Mouse (Mus musculus) c-Kit-positive CD71-positive TER-119-positive erythroid progenitor cells, embryonic 14.5 days (primary cell): ENCODE results near the gene BC051142.
"Not testable (repeated sequence)": the region's sequence is repeated elsewhere in the genome, so short reads cannot be mapped to it uniquely, and the experiment has no call there.

ENCODE experiments used
- DNase-seq: peaks from one replicate; pipeline ENCODE4 v3.0.0-alpha.2; 2013; ENCODE audit warnings: low spot score

Gene BC051142

DNA sequence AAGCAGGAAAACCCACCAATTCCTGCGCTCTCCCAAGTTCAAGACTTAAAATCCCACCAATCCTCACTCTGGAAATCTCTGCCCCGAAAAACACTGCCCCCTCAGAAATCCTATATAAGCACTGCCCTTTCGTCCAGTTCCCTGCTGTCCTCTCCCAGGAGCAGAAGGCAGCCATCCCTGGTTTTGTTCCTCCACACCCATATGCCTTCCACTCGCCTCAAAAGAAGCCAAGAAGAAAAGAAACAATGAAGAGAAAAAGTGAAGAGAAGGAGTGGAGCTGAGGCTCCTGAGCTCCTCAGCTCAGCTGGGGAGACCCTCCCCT lies 735 bp downstream of the BC051142 start:
- DNase-seq, result no peak

DNA sequence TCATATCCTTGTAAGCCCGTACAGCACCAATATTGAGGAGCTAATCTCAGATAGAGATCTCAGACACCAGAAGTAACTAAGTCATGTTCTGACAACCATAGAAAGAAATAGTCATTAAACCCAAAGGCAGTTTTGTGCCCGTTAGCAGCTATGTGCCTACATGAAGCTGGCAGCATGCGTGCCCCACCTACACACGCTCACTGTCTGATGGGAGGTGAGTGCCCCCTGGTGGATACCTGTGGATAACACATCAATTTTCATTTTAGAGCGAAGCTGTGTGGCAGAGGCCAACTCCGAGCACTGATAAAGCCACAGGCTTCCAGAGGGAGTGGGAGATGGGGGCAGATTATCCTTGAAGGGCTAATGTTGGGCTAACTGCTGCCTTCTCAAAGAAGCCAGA lies 12.5 kb downstream of the BC051142 start:
- DNase-seq, result peak; percentile 42

DNA sequence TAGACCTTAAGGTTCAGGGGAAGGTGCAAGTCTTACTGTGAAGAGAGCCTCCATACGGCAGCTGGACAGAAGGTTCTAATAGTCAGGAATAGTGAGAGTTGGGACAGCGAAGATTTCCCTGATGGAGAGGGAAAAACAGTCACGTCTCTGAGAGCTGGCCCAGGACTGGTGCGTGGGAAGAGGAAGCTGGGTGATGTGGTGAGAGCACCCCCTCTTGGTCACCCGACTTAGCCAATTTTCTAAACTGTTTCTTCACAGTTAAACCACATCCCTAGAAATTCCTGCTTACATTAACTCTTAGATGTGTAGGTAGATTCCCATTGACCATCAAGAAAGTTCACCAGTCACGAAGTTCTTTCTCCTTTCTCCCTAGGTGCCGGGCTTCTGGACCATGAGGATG lies 21.4 kb downstream of the BC051142 start:
- no peak for DNase-seq

DNA sequence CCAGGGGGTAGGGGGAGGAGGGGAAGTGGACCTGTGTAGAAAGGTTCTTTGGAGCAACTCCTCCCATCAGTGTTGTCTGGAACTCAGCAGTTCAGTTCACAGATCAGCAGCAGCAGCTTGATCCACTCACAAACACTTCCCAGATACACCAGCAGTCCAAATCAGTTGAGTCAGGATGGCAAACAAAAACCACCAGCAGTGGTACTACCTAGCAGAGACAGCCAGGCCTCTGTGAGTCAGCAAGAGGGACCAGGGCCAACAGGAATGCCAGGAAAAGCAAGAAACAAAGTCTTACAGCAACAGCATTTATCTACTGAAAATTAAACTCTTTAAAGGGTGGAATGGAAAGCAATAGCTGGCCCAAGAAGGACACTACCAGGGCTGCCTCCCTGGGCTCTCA lies 29.0 kb downstream of the BC051142 start:
- DNase-seq, result no peak

DNA sequence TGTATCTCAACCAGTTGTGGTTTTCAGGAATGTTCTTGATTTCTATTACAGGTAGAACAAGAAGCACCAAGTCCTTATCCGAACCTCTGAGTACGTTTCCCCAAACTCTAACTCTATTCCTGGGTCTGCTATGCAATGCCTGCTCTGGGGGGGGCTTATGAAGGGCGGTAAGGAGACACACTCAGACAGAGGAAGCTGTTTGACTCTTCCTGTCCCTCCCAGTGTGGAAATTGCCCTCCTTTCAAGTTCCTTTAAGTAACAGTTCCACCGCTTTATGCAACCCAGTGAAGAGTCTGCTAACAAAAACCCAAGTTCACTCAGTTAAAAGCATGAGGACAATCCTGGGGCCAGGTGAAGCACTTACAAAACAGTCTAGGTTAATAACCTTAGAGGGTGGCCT lies 38.5 kb downstream of the BC051142 start:
- no peak for DNase-seq

DNA sequence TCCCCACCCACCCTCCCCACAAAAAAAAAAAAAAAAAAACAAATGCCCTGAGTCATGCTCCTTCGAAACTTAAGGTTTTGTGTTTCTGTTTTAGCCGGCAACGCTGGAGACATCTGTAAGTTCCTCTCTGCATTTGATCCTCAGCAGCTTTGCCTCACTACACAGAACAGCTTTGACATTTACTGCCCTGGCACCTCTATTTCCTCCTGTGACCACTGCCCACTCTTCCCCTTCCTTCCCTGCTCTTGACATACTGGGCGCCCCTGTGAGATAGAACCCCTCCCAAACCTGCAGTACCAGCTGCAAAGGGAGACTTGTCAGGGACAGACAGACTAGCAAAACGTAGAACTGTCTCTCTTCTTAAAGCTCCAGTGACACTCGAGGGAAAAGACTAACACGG lies 39.0 kb downstream of the BC051142 start:
- no peak for DNase-seq

DNA sequence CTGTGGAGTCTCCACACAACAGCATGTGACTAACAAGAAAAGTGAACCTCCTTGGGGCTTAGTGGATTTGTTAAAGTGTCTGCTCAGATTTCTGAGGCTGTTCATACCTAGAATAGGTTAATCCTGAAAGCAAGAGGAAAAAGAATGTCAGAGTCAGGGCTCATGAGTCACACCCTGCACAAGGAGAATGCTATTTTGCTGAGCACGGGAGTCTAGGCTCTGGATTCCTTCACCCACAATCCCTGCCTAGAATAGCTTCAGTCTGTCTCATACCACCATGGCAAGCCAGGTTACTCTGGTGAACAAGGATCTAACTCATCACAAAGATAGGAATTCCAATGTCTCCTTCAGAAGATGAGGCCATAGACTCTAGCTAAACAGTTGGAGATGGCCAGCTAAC lies 40.0 kb downstream of the BC051142 start:
- no peak for DNase-seq

DNA sequence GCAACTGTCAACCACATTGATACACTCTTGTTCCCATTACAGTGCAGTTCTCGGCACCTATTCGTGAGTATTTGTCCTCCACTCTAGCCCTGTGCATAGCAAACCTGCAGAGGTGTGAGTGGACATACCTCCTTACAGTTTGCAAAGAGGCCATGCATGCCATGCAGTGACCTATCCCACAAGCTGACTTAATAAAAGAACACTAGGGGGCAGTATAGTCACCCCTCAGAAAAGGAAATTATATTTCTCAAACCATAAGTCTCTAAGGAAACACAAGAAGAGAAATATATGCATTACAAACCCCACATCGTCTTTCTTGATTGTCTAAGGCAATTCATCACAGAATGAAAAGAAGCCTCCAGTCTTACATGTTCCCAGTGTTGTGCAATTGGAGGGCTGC lies 41.2 kb downstream of the BC051142 start:
- DNase-seq, result peak; percentile 24

DNA sequence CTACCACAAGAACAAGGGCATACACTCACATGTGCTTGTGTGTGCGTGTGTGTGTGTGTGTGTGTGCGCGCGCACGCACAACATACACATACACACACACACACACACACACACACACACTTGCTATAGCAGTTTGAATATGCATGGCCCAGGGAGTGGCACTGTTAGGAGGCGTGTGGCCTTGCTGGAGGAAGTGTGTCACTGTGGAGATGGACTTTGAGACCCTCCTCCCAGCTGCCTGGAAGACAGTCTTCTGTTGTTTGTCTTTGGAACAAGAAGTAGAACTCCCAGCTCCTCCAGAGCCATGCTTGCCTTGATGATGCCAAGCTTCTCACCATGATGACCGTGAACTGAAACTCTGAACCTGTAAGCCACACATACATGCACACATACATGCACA lies 43.4 kb downstream of the BC051142 start:
- DNase-seq, result no peak

DNA sequence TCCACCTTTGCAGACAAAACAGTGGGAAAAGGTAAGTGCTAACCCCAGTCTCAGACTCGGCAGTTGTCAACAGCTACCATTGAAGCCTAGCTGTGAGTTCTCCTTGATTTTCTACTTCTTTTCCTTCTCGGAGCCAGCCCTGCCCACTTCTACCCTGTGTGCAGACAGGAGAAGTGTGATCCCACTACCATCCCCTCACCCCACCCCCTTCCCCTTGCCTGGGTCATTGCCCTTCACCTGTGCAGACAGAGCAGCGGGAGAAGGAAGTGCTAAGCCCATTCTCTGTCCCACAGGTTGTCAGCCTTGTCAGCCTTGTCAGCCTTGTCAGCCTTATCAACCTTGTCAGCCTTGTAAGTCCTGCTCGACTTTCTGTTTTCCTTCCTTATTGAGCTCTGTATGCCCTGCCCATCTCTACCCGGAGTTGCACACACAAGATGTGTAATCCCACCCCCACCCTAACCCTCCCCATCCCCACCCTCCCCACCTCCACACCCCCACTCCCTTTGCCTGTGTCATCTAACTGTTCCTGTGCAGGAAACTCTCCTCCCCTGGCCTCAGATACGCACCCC lies 49.9 kb downstream of the BC051142 start:
- peak; percentile 19 for DNase-seq

DNA sequence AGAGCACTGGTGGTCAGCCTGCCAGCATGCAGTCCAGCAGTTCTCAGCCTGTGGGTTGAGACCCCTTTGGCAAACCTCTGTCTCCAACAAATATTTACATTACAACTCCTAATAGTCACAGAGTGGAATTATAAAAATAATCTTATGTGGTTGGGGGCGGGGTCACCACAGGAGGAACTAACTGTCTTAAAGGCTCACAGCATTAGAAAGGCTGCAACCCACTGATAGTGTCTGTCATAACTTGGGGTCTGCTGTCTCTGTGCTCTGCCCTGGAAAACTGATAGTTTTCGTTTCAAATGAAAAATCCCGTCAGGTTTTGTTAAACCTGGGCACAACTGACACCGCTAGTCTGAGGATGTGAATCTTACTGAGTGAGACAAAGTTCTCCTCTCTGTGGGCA lies 59.0 kb downstream of the BC051142 start:
- no peak for DNase-seq

DNA sequence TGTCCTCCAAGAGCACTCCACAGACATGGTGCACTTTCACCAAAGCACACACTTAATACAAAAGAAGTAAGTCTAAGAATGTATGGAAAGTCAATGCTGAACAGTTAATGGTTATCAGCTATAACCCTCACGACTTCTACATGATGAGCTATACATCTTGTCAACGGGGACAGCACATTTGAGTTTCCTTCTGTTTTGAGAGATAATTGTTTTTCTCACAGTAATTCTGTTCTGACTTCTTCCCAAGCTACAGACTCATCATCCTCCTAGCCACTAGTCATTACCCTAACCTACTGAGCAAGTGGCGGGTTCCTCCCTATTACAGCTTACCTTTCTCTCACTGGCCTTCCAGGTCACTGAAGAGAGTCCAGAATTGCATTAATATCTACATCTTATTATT lies 60.6 kb downstream of the BC051142 start:
- no peak for DNase-seq

DNA sequence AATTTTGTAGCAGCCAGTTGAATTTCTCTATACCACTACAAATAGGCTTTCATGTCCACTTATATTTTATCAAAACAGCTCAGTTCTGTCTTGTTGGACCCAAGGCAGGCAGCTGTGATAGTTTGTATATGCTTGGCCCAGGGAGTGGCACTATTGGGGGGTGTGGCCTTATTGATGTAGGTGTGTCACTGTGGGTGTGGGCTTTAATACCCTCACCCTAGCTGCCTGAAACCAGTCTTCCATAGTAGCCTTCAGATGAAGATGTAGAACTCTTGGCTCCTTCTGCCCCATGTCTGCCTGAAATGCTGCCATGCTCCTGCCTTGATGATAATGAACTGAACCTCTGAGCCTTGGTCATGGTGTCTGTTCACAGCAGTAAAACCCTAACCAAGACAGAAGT lies 67.3 kb downstream of the BC051142 start:
- not testable (repeated sequence) for DNase-seq

DNA sequence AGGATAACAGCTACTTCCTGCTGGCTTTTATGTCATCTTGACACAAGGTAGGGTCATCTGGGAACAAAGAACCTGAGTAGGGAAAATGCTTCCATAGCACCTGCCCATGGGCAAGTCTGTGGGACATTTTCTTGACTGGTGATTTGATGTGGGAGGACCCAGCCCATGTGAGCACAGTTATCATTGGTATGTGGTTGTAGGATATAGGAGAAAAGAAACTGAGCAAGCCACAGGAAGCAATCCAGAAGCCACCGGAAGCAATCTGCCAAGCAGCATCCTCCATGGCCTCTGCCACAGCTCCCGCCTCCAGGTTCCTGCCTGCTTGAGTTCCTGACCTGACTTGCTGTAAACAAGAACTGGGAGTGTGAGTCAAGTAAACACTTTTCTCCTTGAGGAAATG lies 71.9 kb downstream of the BC051142 start:
- no peak for DNase-seq

DNA sequence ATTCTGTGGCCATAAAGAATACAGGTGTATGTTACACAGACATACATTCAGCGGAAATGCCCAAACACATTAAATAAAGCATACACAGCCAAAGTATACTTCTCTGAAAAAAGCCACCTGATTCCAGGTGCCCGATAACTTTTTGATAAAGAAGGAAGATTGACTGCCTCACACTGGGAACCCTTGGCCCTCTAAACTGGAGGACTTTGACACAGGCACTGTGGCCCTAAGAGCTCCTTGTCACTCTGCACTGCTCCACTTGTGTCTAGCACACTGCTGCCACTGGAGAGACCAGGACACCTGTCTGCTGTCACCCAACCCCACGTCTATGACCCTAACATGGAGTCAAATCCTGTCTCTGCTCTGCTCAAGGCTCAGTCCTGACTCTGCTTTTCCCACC lies 76.4 kb downstream of the BC051142 start:
- DNase-seq, result no peak

DNA sequence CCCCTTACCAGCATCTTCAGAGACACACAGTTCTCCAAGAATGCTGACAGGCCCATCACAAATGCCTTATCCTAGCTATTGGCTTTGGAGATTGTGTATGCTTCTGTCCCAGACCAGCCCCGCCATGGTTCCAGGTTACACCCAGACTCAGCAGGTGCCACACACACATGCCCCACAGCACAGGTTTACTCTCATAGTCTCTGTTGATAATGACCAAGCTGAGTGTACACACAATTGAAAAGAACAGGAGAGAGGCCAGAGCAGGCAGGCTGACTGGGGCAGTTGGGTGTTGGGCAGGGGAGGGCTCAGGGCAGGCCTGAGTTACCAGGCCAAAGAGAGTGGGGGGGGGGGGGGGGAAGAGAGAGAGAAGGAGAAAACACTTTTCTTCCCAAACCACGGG lies 77.8 kb downstream of the BC051142 start:
- no peak for DNase-seq

DNA sequence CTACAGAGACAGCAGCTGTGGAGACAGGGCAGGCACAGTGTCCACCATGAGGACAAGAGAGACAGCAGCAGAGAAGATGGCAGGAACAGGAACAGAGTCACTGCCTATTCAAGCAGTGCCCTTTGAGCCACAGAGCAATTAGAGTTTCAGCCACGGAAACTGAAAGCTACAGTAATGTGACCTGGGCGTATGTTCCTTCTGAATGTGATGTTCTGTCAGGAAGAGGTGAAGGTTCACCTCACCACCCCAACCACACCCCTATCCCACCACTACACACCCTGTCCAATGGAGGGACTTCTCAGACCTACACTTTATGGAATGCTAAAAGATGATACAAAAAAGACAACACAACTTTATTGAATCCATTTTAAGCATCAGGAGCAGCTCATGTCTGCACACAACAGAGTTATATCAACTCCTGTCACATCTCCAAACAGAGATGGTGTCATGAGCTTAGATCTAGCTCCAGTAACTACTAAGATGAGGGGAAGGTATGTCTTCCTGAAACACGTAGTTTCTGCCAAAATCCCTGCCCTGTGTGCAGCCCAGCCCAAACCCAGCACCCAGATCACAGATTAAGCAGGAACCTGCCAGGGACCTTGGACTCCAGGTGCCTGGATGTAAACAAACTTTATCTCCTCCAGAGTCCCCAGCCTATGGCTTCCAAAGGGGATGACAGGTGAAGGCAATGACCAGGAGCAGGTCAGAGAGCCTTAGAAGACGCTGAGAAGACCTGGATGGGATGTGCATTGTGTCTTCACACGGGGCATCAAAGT lies 78.8 kb downstream of the BC051142 start, which contains the start of gene Btnl4:
Btnl4 (minus strand) TSS at position 81 of the 776 bp plus-strand sequence.
- not testable (repeated sequence) for DNase-seq

DNA sequence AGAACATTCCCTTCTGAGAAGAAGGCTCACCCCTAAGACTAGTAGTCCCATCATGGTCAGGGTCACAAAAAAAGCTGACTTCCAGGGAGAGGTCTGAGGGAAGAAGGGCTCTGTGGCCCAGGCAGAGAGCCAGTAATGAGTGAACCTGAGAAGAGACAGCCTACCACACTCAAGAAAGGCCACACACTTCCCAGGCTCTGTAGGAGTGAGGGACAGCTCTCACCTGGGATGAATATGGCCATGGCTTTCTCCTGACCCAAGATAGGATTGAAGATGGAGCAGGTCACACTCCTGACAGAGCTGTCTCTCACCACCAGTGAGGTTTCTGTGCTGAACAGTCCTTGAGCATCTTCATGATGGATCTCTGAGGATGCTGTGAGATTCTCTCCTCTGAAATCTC lies 94.2 kb downstream of the BC051142 start:
- DNase-seq, result no peak

DNA sequence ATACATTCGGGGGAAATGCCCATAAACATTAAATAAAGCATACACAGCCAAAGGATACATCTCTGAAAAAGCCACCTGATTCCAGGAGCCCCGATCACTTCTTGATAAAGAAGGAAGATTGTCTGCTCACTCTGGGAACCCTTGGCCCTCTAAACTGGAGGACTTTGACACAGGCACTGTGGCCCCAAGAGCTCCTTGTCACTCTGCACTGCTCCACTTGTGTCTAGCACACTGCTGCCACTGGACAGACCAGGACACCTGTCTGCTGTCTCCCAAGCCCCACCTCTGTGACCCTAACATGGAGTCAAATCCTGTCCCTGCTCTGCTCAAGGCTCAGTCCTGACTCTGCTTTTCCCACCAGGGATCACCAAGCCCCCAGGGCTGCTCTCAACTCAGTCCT lies 96.5 kb downstream of the BC051142 start:
- not testable (repeated sequence) for DNase-seq

DNA sequence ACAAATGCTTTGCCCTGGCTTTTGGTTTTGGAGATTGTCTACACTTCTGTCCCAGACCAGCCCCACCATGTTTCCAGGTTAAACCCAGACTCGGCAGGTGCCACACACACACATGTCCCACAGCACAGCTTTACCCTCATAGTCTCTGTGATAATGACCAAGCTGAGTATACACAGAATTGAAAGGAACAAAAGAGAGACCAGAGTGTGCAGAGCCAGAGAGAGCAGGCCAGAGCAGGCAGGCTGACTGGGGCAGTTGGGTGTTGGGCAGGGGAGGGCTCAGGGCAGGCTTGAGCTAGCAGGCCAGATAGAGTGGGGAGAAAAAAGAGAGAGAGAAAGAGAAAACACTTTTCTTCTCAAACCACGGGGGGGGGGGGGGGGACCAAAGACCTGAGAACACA lies 97.9 kb downstream of the BC051142 start:
- DNase-seq, result no peak

DNA sequence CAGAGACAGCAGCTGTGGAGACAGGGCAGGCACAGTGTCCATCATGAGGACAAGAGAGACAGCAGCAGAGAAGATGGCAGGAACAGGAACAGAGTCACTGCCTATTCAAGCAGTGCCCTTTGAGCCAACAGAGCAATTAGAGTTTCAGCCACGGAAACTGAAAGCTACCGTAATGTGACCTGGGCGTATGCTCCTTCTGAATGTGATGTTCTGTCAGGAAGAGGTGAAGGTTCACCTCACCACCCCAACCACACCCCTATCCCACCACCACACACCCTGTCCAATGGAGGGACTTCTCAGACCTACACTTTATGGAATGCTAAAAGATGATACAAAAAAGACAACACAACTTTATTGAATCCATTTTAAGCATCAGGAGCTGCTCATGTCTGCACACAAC lies 98.7 kb downstream of the BC051142 start:
- not testable (repeated sequence) for DNase-seq

DNA sequence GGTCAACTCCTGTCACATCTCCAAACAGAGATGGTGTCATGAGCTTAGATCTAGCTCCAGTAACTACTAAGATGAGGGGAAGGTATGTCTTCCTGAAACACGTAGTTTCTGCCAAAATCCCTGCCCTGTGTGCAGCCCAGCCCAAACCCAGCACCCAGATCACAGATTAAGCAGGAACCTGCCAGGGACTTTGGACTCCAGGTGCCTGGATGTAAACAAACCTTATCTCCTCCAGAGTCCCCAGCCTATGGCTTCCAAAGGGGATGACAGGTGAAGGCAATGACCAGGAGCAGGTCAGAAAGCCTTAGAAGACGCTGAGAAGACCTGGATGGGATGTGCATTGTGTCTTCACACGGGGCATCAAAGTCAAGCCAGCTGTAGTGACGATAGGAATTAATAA lies 99.1 kb downstream of the BC051142 start:
- not testable (repeated sequence) for DNase-seq

DNA sequence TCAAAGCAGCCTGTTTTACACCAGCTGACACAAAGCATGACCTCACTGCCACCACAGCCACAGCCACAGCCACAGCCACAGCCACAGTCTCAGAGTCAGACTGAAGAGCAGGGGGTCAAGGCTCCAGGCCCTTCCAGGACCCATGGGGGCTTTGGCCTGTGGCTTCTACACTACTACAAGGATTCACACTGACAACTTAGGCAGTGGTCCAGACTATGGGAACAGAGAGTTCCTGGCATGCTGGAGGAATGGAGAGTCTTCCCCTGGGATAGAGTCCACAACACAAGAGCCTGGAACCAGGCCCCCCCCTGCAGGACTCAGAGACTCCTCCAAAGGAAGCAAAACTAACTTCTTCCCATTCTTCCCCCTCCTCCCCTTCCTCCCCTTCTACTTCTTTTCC lies 109.0 kb downstream of the BC051142 start:
- DNase-seq, result no peak
